Mouse (Mus musculus): ENCODE data around the gene Ccdc69.

DNA sequence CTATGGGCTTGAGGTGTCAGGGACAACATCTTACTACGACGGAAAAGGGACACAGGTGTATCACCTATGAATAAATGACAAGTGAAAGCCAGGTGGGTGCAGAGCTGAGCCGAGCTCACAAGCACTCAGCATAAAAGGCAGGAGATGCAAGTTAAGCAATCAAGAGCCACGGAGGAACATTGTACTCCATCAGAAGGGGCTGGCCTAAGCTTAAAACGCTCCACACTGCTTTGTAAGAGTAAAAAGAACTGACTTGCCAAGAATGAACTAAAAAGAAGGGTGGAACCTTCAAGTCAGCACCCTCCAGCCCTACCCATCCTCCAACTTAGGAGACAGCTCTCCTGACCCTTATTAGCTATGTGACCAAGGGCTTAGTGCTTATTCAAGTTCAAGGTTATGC, 55.4 kb downstream of the Ccdc69 start:
- TF ChIP-seq MEF2A (IDR thresholded peaks at IDR 0.05; ENCODE audit: extremely low read depth, insufficient replicate concordance, low read depth, low read length, poor library complexity, severe bottlenecking) (no peak), BHLHE40 (IDR thresholded peaks at IDR 0.05; ENCODE audit: borderline replicate concordance, low read depth, low read length) (no peak), POLR2AphosphoS2 (IDR thresholded peaks at IDR 0.05; ENCODE audit: low read length) (no peak), MAX (IDR thresholded peaks at IDR 0.05; ENCODE audit: low read length) (no peak), RAD21 (IDR thresholded peaks at IDR 0.05; ENCODE audit: low read depth, low read length) (no peak), GATA1 (IDR thresholded peaks at IDR 0.05; ENCODE audit: low read depth, low read length) (no peak), SMC3 (IDR thresholded peaks at IDR 0.05; ENCODE audit: low read depth, low read length) (no peak), POLR2A (IDR thresholded peaks at IDR 0.05; ENCODE audit: control insufficient read depth in 1 of 2, insufficient read depth in 1 of 2, low read depth in 1 of 2, low read length in 2 of 2, poor library complexity in 1 of 2) (no peak), CTCF (IDR thresholded peaks at IDR 0.05 in 2 of 3, conservative IDR thresholded peaks at IDR 0.05 in 1 of 3; ENCODE audit: control insufficient read depth in 1 of 3, insufficient read depth in 1 of 3, low read depth in 2 of 3, low read length in 3 of 3, poor library complexity in 1 of 3, severe bottlenecking in 1 of 3) (no peak)

All from MEL (cell line).